Mouse (Mus musculus) cortical plate, adult 2 months (tissue): Measurements from ENCODE around the gene Nppb.

ENCODE experiments used
- CTCF ChIP-seq: fragments of 200-500 bp; IDR thresholded peaks from 2 replicates; pipeline ENCODE4 v1.5.1; 2011; ENCODE audit warnings: mild to moderate bottlenecking, control low read depth, low read length; ENCODE audit not compliant: insufficient read depth; ENCODE audit errors: extremely low read depth
- POLR2A ChIP-seq: fragments of 200-500 bp; IDR thresholded peaks from 2 replicates; pipeline ENCODE4 v1.6.1; 2011; ENCODE audit warnings: mild to moderate bottlenecking, low read length, control low read depth; ENCODE audit not compliant: insufficient read depth; ENCODE audit errors: extremely low read depth

DNA sequence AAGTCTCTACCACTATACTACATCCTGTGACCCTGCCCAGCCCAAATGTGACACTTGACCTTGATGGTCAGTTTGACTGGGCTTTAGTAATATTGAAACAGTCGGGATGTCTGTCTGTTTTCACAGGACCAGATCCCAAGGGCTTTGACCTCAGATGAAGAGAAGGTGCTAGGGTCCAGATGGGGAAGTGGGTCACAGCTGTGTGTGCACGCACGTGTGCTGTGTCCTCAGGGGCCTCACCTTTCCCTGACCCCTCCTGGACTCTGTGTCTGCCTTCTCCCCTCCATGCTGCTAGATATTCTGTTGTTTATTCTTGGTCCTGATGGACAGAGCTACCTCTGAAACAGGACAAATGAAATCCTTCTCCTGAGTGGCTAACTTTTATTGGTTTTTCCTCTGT is 25.7 kb downstream of the Nppb start:
- TF ChIP-seq CTCF (no peak), POLR2A (no peak)
